Mouse (Mus musculus) urinary bladder, postnatal 14 days (tissue): ENCODE data around the gene Prg3.
A peak's percentile ranks its signal among the peaks of the same experiment; 100 is the strongest.

Source experiments
- DNase-seq: peaks from one replicate; pipeline ENCODE4 v3.0.0; 2021; ENCODE audit warnings: low spot score

The Prg3 gene

DNA sequence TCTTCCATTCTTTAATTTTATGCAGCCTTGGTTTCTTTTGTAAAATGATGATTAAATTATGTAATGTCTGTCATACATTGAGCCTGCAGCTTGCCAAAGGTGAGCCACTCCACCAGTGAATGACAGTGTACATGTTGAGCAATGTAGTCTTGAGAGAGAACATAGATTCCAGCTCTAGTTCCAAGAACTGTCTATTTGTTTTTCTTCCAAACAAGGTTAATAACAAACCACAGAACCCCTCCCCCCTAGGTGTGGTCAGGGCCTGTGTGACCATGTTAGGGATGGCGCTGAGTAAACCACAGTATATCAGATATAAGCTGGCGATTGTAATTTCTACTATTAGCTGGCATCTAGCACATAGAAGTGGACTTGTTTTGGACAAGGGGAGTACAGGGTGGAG lies 8.4 kb downstream of the Prg3 start:
- DNase-seq: no peak

DNA sequence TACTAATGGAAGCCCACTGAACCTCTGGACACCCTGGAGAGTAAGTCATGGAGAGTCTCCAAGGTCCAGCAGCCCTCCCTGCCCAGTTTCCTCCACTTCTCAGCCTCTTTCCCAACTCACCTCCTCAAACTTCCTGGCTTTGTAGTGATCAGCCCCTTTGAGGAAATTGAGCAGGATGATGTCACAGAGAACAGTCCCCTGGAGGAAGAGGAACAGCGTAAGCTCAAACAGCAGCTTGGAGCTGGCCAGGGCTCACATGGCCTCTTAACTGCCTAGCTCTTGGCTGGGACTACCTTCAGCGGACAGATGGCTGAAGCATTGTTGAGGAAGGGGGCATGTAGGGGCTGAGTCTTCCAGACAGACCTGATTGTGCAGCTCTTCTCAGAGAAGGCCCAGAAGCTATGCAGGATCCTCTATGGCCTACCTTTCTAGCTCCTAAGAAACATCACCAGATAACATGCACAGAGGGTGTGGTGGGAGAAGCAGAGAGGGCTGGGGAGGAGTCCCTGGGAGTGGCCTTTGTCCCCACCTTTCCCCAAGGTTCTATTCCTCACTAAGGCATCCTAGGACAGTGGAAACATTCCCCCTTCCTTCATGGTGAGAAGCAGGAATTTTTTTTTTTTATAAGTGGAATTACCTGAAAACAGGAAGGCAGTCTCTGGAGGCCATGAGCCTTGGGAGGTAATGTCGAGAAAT lies 11.6 kb downstream of the Prg3 start:
- no peak for DNase-seq

DNA sequence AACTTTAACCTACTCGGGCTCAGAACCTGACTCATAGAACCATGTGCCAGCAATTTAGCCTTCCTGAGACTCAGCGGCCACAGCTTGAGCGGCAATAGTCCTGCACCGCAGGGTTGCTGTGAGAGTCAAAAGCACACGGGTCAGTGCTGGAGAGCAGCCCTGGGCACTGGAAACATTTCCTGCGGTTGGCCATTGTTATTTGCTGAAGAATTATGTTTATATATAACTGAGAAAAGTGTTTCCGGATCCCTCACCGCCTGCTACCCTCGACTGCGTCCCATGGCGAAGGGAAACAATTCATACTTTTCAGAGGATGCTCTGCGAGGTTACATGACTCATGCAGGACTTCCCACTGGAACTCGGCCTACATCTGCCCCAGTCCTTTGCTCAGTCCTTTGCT lies 13.5 kb downstream of the Prg3 start:
- no peak for DNase-seq

DNA sequence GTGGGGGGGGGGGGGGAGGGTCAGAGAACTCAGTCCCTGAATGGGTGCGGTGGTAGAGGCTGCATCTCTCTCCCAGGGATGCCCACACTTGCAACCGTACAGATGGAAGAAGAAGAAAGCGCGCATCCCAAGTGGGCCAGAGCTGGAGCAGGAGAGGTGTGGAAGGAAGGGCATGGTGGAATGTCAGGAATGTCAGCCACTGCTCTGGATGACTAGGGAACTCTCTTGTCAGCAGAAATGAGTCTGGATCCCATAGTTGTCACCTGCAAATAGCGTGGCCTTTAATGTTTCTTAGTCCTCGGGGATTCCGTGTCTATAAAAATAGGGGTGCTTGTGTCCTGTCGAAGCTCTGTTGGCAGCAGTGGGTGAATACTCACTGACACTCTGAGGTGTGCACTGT lies 14.6 kb downstream of the Prg3 start:
- no peak for DNase-seq

DNA sequence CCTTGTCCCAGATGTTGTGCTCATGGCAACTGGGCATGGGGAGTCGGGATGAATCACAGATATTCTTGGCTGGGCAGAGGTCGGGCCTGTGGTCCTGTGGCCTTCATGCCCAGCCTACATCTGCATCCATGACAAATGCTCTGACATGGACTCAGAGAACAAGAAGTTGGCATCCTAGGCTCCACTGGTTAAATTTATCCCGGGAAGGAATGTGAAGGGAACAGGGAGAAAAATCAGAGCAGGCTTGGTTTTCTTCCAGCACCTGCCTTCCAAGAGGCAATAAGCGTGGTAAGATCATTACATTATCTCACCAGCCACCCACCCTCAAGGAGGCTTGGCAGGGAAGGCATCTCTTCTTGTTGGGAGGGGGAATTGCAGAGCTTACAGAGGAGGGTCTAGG lies 16.3 kb downstream of the Prg3 start:
- DNase-seq: no peak

DNA sequence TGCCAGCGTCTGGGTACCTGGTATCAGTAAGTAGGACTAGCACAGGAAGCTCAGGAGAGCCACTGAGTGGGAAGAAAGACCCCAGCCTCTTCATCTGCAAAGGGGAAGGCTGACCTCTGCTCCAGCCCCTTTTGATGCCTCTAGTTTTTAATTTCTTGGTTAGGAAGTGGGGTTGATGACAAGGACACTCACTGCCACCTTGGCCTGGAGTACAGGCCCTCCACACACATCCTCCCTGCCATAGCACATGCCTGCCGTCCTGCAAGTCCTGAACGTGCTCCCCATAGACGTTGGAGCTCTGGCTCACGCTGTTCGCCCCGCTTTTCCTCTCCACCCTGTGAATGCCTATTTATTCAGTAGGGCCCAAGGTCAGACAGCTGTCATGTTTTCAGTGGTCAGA lies 18.6 kb downstream of the Prg3 start:
- DNase-seq: no peak

DNA sequence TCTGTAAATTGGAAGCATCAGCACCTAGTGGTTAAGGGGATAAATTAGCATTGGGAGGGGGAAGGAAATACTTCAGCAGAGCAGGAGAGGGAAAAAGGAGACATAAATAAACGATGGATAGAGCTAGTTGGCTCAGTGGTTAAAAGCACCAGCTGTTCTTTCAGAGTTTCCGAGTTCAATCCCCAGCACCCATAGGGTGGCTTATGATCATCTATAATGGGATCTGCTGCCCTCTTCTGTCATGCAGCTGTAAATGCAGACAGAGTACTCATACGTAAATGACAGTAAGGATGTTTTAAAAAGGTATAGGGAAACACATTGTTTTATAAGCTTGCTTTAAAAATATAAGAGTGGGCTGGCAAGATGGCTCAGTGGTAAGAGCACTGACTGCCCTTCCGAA lies 19.7 kb downstream of the Prg3 start:
- no peak for DNase-seq

DNA sequence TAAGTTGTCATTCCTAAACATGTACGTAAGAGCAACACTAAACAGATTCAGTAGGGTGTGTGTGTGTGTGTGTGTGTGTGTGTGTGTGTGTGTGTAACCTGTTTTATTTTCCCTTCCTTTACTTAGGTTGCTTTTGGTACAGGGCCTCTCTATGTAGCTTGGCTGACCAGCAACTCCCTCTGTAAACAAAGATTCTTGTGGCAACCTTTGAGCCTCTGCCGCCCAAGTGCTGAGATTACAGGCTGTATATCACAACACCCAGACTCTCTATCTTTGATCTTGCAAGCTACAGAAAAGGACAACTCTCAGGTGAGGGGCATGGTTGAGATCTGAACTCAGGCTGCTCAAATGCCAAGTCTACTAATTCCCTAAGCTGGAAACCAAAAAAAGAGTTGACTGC lies 21.2 kb downstream of the Prg3 start:
- DNase-seq: no peak

DNA sequence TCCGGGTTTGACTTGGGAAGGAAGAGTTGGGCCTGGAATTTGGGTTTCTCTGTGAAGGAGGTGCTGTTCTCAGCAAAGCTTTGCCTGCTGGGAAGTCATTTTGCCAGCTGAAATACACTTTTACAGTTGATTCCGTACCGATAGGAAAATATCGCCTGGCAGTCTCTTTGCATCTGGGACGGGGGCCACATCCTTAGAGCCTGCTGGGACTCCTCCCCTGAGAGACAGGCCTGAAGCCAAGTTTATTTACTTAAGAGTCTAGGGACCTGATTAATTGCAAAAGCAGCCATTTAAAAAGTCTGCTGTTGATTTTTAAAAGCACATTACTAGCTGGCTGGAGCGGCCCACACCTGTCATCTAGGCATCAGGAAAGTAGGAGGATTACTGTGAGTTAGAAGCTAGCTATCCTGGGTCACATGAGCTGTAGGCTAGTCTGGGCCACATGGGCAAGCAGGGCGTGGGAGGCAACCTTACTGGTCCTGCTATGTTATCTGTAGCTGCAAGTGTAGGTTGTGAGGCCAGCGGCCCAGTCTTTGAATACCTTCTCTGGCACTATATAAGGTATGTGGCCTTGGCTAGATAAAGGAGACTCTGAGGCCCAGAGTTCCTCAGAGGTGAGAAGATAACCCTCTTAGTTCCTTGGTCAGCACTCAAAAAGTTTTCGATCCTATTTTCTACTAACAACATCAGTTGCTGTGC lies 24.0 kb downstream of the Prg3 start:
- DNase-seq: peak; percentile 17

DNA sequence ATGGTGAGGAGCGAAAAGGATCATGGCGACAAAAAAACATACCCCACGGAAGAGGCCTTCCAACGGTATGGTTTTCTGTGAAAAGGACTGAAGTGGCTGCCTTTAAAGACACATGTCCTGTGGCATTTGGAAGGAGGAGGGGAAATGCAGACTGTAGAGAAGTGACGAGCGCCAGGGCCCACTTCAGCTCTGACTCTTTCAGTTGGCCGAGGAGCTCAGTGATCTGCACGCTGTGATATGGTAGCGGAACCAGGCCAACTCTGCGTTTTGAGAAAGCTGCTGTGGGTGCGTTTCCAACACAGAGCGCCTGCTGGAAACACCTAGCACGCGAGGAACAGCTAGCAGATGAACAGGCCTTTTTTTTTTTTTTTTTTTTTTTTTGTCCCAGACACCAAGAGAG lies 24.7 kb downstream of the Prg3 start:
- DNase-seq: no peak

DNA sequence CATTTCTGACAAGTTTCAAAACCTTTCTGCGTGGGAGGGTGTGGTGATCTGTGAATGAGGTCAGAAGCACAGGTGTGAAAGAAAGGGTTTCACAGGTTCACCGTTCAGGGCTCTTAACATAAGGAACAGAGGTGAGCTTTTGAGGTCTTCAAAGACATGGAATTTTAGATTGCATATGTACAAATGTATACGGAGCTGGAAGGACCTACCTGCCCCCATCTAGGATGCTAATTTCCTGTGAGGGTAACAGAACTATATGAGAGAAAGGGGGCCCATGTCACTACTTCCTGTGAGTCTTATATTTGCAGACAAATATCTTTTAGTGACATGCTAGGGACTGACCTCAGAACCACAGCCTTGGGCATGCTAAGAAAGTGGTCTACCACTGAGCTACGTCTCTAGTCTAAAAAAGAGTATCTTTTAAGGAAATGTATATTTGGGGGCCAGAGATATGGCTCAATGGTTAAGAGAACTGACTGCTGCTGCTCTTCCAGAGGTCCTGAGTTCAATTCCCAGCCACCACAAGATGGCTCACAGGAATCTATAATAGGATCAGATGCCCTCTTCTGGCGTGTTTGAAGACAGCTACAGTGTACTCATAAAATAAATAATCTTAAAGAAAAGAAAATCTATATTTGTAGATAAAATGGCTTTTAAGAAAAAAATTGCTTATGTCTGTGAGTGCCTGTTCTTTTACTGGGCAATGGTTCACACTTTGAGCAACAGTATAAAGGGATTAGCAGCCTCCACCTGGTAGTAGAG lies 26.0 kb downstream of the Prg3 start:
- DNase-seq: no peak

DNA sequence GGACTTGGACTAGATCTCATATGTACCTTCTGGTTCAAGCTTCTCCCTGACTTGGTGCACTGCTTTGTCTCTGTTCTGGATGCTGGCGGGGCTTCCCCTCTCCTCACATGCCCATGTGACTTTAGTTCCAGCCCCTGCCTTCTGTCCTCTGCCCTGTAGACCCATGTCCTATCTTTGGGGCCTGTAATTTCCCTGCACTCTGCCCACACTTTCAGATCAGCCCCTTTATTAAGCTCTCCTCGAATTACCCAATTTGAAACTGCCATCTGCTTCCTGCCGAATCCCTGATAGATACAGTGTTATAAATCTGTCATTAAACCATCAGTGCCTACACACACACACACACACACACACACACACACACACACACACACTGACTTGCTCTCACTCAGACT lies 26.6 kb downstream of the Prg3 start:
- no peak for DNase-seq

DNA sequence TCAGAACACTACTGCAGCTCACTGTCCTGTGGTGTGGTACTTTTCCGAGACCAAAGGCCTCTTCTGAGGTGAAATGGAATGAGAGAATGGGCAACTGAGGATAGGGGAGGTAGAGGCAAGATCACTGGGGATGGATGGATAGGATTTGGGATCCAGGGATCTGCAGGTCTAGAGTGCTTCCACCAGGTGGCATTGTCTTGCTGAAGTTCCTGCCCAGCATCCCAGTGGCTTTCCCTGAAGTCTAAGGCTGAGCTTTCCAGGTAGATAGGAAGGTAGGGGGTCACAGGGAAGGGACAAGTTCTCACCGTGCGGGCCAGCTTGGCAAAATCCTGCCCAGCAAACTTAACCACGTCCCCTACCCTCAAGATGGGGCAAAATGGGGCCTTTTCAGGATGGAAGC lies 34.0 kb downstream of the Prg3 start:
- DNase-seq: peak; percentile 20

DNA sequence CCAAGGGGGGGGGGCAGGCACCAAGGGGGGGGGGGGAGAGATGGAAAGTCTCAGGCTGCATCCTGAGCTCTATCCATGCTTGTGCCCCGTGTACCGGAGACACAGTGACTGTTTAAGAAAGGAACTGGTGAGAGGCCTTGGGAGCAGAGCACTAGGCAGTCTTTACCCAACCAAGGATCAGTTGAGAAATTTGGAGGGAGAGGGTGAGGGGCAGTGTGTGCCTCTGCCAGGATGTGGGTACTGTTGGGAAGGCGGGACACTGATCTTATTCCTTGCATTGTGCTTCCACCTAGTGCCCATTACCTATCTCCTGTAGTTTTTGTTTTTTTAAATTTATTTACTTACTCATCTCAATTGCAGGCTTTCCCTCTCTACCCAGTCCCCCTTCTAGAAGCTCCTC lies 38.2 kb downstream of the Prg3 start:
- DNase-seq: no peak

DNA sequence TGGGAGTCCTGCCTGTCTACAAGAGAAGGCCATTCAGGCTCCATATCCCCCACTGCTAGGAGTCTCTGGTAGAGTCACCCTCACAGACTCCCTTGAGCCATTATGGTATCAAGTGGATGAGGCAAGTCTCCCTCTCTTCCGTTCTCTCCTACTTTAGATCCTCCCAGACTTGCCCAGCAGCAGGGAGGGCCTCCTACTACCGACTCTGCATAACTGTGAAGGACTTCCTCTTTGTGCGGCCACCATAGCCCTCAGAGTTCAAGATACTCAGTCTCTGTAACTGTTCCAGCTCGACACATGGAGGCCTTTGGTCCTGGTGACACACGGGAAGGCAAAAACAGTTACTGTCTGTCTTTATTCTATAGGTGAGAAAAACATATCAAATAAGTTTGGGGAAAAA lies 39.3 kb downstream of the Prg3 start:
- DNase-seq: no peak

DNA sequence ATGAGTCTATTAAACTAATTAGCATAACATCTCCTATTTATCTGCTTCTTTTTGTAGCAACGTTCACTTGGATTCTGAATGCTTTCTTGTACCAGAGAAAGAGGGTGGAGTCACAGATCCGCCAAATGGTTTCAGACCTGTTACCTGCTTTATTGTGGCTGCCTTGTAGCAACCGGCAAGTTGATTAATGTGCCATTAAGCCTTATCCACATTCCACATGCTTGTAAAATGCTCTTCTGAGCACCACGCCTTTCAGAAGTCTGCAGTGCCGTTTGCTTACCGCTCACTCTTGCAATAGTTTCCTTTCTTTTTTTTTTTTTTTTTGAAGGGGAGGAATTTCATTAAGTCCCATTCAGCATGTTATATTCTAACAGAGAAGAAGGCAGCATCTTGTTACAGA lies 41.9 kb downstream of the Prg3 start:
- no peak for DNase-seq

DNA sequence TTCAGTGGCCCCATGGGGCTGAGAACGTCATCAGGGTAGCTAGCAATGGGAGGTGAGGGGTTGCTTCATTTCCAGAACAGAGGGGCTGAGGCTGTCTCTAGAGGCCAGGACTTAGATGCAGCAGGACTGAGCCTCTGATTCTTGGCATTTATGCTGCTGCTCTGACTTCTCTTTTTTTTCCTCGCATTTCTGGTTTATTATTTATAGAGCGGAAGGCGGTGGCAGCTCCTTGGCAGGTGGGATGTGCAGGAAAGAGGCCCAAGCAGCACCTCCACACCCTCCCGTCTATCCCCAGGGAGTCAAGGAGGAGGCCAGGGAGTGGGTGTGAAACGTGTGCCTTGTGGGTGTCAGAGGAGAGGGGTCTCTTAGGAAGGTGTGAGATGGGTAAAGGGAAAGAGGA lies 43.0 kb downstream of the Prg3 start:
- DNase-seq: no peak

DNA sequence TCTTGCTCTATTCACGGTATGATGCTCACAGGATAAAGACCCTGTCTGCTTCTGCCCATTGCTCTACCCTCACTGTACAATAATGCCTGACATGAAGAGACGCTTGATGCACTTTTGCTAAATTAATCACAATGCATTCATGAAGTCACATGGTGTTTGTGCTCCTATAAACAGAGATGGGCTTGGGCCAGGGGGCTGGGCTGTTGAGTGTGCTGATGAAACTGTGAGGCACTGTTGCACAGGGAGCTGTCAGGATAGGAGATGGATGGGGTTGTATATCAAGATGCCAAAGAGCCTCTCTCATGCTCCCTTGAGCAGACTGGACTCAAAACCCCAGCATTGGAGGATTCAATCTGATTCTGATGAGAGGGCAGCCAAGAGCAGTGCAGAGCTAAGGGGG lies 45.1 kb downstream of the Prg3 start:
- DNase-seq: no peak

DNA sequence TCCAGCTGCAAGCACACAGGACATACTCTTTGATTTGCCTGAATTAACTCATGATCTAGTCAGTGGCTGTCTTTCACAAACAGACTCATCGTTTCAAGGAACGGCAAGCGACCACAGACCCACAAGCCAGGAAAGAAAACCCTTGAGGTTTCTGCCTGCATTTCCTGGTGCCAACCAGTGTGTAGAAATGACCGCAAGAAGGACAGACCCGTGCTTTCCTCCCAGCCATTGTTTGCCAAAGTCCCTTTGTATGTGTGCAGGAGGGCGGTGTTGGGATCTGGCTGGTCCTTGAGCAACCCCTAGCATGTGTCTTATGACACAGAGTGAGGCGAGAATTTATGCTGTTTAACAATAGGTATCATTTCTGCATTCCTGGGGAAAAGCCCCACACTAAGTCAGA lies 46.2 kb downstream of the Prg3 start:
- DNase-seq: no peak

DNA sequence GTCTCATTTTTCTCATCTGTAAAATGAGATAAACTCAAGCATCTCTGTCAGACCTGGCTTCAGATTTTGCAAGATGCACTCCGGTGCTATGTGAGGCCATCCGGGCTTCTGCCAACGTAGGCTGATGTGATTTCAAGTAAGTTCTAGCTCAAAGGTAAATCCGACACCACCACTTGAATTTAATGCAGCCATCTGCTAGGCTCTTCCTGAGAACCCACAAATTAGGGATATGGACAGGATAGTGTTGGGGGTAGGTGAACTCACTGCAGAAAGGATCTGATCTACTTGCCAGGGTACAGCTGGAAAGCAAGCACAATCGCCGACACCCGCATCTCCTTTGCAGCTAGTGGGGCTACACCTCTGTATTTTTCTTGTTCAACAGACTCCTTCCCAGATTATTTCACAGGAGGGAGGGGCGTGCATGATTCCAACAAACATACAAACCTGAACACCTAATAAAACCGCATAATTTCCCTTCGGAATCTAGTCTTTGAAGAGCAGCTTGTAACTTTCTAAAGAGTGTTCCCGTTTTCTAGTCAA lies 48.6 kb downstream of the Prg3 start:
- DNase-seq: no peak

DNA sequence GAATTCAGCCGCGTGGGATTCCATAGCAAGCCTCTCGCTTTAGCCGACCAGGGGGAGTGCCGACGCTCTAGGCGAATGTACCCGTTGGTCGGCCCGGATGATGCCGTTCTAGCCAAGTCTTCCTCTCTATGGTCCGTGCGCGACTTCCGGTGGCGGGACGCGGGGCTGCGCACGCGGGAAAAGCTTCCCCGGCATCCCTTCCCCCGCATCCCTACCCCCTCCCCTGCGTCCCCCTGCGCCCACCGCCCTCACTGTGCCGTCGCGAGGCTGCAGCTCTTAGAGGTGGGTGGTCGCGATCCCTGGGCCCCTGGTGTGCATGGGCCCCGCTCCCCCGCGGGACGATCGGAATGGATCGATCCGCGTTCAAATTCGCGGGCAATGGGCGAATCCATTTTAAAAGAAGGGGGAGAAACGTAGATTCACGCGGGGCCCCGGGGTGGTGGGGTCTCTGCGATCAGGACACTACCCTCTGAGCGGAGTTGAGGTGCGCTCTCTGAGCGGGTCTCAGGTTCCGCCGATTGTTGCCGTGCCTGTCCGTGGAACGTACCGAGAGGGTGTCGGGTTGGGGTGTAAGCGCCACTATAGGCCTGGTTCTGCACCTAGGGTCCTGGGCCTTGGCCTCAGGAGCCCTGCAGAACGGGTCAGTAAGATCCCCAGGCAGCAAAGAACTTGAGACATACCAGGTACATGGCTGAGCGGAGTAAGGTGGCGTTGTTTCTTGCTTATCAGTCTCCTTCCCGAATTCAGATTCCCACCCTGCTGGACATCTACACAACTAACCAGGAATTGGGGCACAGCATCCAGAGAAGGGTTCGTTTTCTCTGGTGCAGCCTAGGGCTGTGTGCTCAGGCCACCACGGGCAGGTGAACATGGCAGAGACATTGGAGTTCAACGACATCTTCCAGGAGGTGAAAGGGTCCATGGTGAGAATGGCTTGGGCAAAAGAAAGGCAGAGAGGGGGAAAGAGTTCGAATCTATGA lies 49.3 kb downstream of the Prg3 start, which contains the start of the genes Ssrp1 and P2rx3:
TSS of gene Ssrp1 (plus strand) at position 188 of the 980 bp plus-strand sequence.
TSS of gene P2rx3 (minus strand) at position 416 of the 980 bp plus-strand sequence.
- DNase-seq: peak; percentile 91

DNA sequence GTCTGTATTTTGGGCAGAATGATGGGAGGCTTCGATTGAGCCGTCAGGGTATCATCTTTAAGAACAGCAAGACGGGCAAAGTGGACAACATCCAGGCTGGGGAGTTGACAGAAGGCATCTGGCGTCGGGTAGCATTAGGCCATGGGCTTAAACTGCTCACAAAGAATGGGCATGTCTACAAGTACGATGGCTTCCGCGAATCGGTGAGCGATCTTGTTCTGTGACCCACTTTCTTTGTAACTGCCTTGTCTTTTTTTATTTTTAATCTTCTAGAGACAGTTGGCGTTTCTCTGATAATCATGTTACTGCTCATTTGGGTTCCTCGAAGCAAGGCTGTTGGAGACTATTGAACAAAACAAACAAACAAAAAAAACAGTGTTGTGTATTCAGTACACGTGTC lies 50.3 kb downstream of the Prg3 start:
- no peak for DNase-seq
